Mouse (Mus musculus): Measurements from ENCODE around the gene Csrnp1. TPM values are rescaled to one million over a fixed set of nuclear protein-coding genes. Genes with fewer than 3 reads are reported as not detected.

Csrnp1 gene
- polyA plus RNA-seq, 1 experiment from 2014 or later, result 6.8 TPM

GRCm38 (mm10) chr9:119983585-119984535 is 598 bp downstream of the Csrnp1 start:
- Histone ChIP-seq H3K9ac (peak overlapping the region; percentile 93), H3K4me1 (peaks cover 51% of the 10 kb centered on the region)

GRCm38 (mm10) chr9:119982956-119983551 is 1.4 kb downstream of the Csrnp1 start:
- peaks cover 59% of the 10 kb centered on the region for H3K4me1 ChIP-seq
- WGBS, result under 1% methylated on average over 46 of the region's 48 CpGs
- peak; percentile 1; the same call in 1 of the 2 replicates for ATAC-seq (ENCODE audit: extremely low read depth, insufficient number of reproducible peaks, low FRiP score, low TSS enrichment)

More at GRCm38 (mm10) chr9:119983585-119984535, 598 bp downstream of the Csrnp1 start:
- peak overlapping the region; percentile 90 for H3K4me3 ChIP-seq
- no peaks in the 10 kb centered on the region for H3K9me3 ChIP-seq
- peak; percentile 82 for ATAC-seq (ENCODE audit: extremely low read depth, insufficient number of reproducible peaks, low FRiP score, low TSS enrichment)
- no peaks in the 10 kb centered on the region for H3K27me3 ChIP-seq (replicated peaks)
- H3K36me3 ChIP-seq, result no peaks in the 10 kb centered on the region
- peak overlapping the region; percentile 77 for H3K4me2 ChIP-seq
- peak overlapping the region; percentile 100 for H3K27ac ChIP-seq (replicated peaks)
- under 1% methylated on average over 78 of the region's 79 CpGs for WGBS

GRCm38 (mm10) chr9:119982241-119982811 is 2.1 kb downstream of the Csrnp1 start:
- Histone ChIP-seq H3K9ac (peak overlapping the region; percentile 93), H3K4me3 (peak overlapping the region; percentile 90), H3K36me3 (no peaks in the 10 kb centered on the region), H3K27me3 (replicated peaks) (no peaks in the 10 kb centered on the region), H3K9me3 (no peaks in the 10 kb centered on the region), H3K4me2 (peak overlapping the region; percentile 77), H3K27ac (replicated peaks) (peak overlapping the region; percentile 100), H3K4me1 (peaks cover 67% of the 10 kb centered on the region)
- under 1% methylated on average over 11 of the region's 11 CpGs for WGBS
- peak; percentile 4; the same call in 1 of the 2 replicates for ATAC-seq (ENCODE audit: extremely low read depth, insufficient number of reproducible peaks, low FRiP score, low TSS enrichment)

More at GRCm38 (mm10) chr9:119982956-119983551, 1.4 kb downstream of the Csrnp1 start:
- Histone ChIP-seq H3K4me2 (peak overlapping the region; percentile 77), H3K9ac (peak overlapping the region; percentile 93), H3K4me3 (peak overlapping the region; percentile 90), H3K36me3 (no peaks in the 10 kb centered on the region), H3K9me3 (no peaks in the 10 kb centered on the region), H3K27ac (replicated peaks) (peak overlapping the region; percentile 100), H3K27me3 (replicated peaks) (no peaks in the 10 kb centered on the region)

- peak; percentile 12; the same call in 1 of the 2 replicates for ATAC-seq (ENCODE audit: extremely low read depth, insufficient number of reproducible peaks, low FRiP score, low TSS enrichment)
- peak overlapping the region; percentile 90 for H3K4me3 ChIP-seq
- H3K27ac ChIP-seq (replicated peaks), result peak overlapping the region; percentile 100
- peak overlapping the region; percentile 77 for H3K4me2 ChIP-seq
- H3K9ac ChIP-seq, result peak overlapping the region; percentile 93
- no peaks in the 10 kb centered on the region for H3K36me3 ChIP-seq
- under 1% methylated on average over 16 of the region's 16 CpGs for WGBS
- no peaks in the 10 kb centered on the region for H3K9me3 ChIP-seq
- no peaks in the 10 kb centered on the region for H3K27me3 ChIP-seq (replicated peaks)
- peaks cover 75% of the 10 kb centered on the region for H3K4me1 ChIP-seq
Observed at GRCm38 (mm10) chr9:119981183-119982179, 3.0 kb downstream of the Csrnp1 start.

DNA sequence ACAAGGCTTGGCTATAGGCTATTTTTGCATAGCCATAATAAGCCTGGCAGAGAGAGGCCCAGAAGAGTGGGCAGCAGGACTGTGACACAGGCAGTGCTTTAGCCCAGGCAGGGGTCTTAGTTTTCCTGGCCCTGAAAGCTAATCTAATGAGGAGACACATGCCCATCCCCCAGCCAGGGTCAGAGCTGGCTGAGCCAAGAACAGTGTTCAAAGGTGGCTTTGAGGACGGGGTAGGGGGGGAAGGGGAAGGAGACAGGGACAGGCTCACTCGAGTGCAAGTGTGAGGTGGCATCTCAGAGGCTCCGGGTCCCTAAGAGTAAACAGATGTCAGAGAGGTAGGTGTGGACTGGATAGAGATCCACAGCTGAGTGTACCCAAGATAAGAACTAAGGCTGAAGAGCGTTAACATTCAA is 3.7 kb downstream of the Csrnp1 start:
- H3K4me3 ChIP-seq, result peak overlapping the region; percentile 90
- peak overlapping the region; percentile 77 for H3K4me2 ChIP-seq
- WGBS, result 0% methylated on average over 4 of the region's 4 CpGs
- no peaks in the 10 kb centered on the region for H3K27me3 ChIP-seq (replicated peaks)
- H3K36me3 ChIP-seq, result no peaks in the 10 kb centered on the region
- H3K4me1 ChIP-seq, result peaks cover 79% of the 10 kb centered on the region
- peak overlapping the region; percentile 93 for H3K9ac ChIP-seq
- H3K9me3 ChIP-seq, result no peaks in the 10 kb centered on the region
- peak overlapping the region; percentile 100 for H3K27ac ChIP-seq (replicated peaks)
- no peak for ATAC-seq (ENCODE audit: extremely low read depth, insufficient number of reproducible peaks, low FRiP score, low TSS enrichment)

DNA sequence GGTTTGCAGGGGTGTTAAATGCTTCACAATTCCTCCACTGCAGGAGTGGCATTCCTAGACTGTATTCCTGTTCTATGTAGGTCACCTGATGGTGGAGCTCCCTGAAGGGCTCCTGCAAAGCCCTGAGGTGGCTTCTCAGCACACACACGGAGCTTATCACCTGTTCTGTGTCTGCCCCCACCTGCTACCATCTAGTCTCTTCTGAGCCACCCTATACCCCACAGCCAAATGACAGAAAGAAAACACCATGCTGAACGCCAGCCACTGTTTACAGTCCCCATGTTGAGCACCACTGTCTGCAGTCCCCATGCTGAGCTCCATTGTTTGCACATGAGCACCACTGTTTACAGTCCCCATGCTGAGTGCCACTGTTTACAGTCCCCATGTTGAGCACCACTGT is 4.7 kb downstream of the Csrnp1 start:
- no peaks in the 10 kb centered on the region for H3K9me3 ChIP-seq
- no peak for ATAC-seq (ENCODE audit: extremely low read depth, insufficient number of reproducible peaks, low FRiP score, low TSS enrichment)
- H3K4me1 ChIP-seq, result peaks cover 77% of the 10 kb centered on the region
- H3K36me3 ChIP-seq, result peaks cover 8% of the 10 kb centered on the region
- peak overlapping the region; percentile 29 for H3K9ac ChIP-seq
- no peaks in the 10 kb centered on the region for H3K27me3 ChIP-seq (replicated peaks)
- 46% methylated on average over 2 of the region's 2 CpGs for WGBS
- peak overlapping the region; percentile 77; the same call in 1 of the 2 replicates for H3K4me2 ChIP-seq
- peak overlapping the region; percentile 100 for H3K27ac ChIP-seq (replicated peaks)
- H3K4me3 ChIP-seq, result no peak overlapping the region

- ATAC-seq (ENCODE audit: extremely low read depth, insufficient number of reproducible peaks, low FRiP score, low TSS enrichment), result no peak
- Histone ChIP-seq H3K27ac (replicated peaks) (0 out of 2 replicates have a peak overlapping the region, but pooled peaks have one; percentile 100), H3K27me3 (replicated peaks) (no peaks in the 10 kb centered on the region), H3K9ac (peak overlapping the region; percentile 65; the same call in 1 of the 2 replicates), H3K4me3 (no peak overlapping the region), H3K9me3 (no peaks in the 10 kb centered on the region), H3K4me1 (peaks cover 69% of the 10 kb centered on the region), H3K36me3 (peaks cover 17% of the 10 kb centered on the region), H3K4me2 (no peak overlapping the region)
- whole genome bisulfite sequencing, result 78% methylated on average over 6 of the region's 6 CpGs
Observed at GRCm38 (mm10) chr9:119978811-119979441, 5.5 kb downstream of the Csrnp1 start.

DNA sequence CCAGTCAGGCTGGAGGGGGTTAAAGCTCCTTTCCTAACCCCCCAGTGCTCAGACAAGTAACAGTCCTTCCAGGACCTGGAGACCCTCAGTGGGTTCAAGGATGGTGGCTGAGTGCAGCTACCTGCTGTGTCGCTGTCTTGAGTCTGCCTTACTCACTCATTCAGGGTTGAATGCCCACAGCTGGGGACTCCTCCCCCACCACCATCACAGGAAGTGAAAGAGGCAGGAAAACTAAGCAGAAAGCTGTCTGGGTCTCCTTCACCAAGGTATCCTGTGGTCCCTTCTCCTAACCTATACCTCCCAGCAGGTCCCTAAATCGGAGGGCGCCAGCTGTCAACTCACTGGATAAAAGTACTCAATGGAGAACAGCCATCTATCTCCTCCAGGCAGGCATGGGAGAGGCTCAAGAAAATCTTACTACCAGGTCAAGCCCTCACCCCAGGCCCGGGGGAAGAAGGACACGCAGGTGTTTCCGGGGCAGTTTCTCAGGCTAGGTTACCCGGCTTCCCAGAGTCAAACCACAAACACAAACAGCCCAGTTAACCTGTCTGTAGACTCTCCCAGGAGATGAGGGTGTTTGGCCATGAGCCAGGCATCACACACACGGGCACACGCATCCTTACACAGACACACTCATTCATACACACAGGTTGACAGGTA is 6.2 kb downstream of the Csrnp1 start:
- ATAC-seq (ENCODE audit: extremely low read depth, insufficient number of reproducible peaks, low FRiP score, low TSS enrichment), result no peak
- Histone ChIP-seq H3K4me1 (peaks cover 67% of the 10 kb centered on the region), H3K27me3 (replicated peaks) (no peaks in the 10 kb centered on the region), H3K36me3 (peaks cover 23% of the 10 kb centered on the region), H3K4me2 (peak overlapping the region; percentile 45), H3K9me3 (no peaks in the 10 kb centered on the region), H3K27ac (replicated peaks) (peak overlapping the region; percentile 78), H3K4me3 (0 out of 2 replicates have a peak overlapping the region, but pooled peaks have one; percentile 6), H3K9ac (peak overlapping the region; percentile 65)
- WGBS, result 51% methylated on average over 9 of the region's 9 CpGs

DNA sequence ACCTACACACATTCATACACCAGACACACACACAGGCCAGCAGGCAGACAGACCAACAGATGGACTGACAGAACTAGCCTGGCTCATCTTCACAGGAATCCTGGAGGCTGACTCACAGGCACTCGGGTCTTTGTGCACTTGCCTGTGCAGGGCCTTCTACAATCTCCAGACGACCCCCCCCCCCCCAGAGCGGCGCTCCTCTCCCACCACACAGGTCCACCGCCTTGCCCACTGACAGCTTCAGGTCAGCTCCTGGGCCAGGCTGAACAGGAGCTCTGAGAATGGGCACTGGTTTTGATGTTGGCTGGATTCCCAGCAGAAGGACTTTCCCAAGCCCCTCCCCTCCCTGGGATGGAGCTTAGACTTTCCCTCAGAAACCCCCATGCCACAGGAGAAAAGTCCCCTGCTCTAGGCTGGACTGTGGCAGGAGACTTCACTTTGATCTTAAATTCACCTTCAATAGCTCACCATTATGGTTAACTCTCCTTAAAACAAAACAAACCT is 6.8 kb downstream of the Csrnp1 start:
- peaks cover 30% of the 10 kb centered on the region for H3K36me3 ChIP-seq
- ATAC-seq (ENCODE audit: extremely low read depth, insufficient number of reproducible peaks, low FRiP score, low TSS enrichment), result no peak
- no peaks in the 10 kb centered on the region for H3K9me3 ChIP-seq
- WGBS, result 16% methylated on average over 5 of the region's 5 CpGs
- H3K27me3 ChIP-seq (replicated peaks), result no peaks in the 10 kb centered on the region
- H3K9ac ChIP-seq, result peak overlapping the region; percentile 65
- peak overlapping the region; percentile 45 for H3K4me2 ChIP-seq
- H3K4me1 ChIP-seq, result peaks cover 65% of the 10 kb centered on the region
- 0 out of 2 replicates have a peak overlapping the region, but pooled peaks have one; percentile 6 for H3K4me3 ChIP-seq
- H3K27ac ChIP-seq (replicated peaks), result peak overlapping the region; percentile 78

Data from heart, embryonic 13.5 days (tissue).